Mouse (Mus musculus) ovary, postnatal 14 days (tissue): ENCODE data around the gene Notch3.
A peak's percentile ranks its signal among the peaks of the same experiment; 100 is the strongest.

Experiments used
- DNase-seq: peaks from one replicate; pipeline ENCODE4 v3.0.0; 2022; ENCODE audit warnings: low spot score

Gene Notch3

GRCm38 (mm10) chr17:32165803-32166595, 653 bp downstream of the Notch3 start:
- DNase-seq: peak; percentile 61

DNA sequence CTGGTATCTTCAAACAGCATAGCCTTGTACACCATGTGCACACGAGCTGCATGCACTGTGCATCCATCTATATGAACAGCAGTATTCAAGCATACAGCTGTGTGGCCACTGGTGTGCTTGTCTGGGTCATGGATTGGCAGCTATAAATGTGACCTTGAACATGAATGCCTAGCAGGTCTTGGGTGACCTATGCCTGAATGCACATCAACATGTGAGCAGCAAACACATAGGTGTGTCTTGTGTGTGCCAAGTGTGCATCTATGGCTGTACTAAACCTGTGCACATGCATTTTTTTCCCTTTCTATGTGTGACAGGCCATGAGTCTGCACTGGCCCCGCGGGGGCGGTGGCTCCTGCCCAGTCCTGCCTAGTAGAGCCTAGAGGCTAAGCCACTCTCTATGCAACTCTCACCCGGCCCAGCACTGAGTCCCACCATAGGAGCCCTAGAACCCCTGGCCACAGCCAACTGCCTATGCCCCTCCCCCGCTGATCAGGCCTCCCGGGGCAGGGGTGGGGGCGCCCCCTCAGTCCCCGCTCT, 1.3 kb downstream of the Notch3 start:
- no peak for DNase-seq

- DNase-seq: no peak
Measured at GRCm38 (mm10) chr17:32164780-32165179, 1.9 kb downstream of the Notch3 start.

DNA sequence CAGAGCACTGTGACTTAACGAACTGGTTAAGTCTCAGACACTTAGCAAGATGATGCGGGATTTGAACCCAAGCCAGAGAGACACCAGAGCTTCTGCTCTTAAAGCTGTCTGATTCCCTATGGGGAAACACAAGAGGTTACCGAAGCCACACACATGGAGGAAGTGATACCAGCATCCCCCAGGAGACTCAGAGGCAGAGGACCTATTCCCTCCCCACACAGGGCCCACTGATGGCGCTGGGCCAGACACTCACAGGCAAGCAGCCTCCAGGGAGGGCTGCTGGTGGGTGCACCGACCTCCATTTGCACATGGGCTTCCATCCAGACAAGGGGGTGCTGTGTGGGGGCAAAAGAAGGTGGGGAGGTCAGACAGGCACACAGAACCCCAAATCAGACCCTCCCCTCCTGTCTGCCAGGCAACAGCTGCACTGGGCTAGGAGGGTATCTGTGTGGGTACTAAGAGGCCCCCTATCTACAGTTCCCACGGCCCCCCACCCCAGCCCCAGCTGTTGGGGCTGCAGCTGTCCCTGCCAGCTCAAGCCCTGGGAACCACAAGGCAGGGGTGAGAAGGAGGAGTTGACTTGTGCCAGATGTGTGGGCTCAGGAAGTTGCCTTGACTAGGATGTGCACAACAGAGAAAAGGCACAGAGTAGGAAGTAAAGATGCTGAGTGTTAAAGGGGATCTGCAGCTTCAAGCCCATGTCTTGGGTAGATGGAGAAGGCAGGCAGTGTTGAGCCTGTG, 2.6 kb downstream of the Notch3 start:
- DNase-seq: no peak

- DNase-seq: peak; percentile 66
Measured at GRCm38 (mm10) chr17:32162112-32162850, 4.4 kb downstream of the Notch3 start.

DNA sequence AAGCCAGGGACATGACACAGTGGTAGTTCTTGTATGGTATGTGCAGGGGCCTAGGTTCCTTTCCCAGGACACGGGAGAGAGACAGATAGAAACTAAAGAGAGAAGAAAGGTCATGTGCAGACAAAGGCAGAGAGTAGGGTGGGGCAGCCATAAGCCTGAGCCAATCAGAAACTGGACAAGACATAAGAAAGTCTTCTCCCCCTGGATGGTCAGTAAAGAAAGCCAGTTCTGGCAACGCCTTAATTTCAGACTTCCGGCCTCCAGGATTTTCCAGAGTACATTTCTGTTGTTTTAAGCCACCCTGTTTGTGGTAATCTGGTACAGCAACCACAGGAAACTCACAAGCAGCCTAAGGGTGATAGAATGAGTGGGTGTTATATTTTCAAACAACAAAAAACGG, 5.8 kb downstream of the Notch3 start:
- no peak for DNase-seq

- no peak for DNase-seq
Measured at GRCm38 (mm10) chr17:32158841-32159240, 7.8 kb downstream of the Notch3 start.

DNA sequence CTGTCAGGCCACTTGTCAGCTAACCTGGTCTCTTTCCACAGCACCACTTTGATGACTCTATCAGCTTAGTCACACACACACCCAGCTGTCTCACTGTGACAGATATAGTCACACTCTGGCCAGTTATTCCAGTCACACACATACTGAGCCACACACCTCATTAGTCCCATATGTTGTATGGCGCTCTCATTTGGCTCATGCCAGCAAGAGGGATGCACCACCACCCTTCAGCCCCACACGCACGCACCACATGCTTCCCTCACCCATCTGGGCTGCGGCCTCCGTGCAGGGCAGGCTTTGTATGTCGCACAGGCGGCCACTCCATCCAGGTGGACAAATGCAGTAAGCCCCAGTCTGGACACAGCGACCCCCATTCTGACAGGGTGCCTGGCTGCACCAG, 19.9 kb downstream of the Notch3 start:
- DNase-seq: no peak

- DNase-seq: peak; percentile 85
Measured at GRCm38 (mm10) chr17:32142907-32143854, 23.5 kb downstream of the Notch3 start.

- DNase-seq: no peak
Measured at GRCm38 (mm10) chr17:32142234-32142633, 24.4 kb downstream of the Notch3 start.

DNA sequence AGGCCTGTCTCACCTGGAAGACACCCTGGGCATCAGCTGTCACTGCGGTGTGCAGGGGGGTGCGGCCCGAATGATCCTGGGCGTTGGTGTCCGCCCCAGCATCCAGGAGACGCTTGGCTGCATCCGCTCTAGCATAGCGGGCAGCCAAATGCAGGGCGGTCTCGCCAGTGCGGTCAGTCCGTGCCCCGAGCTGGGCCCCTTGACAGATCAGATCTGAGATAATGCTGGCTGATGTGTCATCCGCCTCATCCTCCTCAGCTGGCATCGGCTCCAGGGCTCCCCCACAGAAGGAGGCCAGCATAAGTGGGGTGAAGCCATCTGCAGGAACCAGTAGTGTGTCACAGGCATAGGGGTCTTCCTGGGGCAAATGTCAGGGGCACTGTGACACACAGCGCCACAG, 33.3 kb downstream of the Notch3 start:
- no peak for DNase-seq

- no peak for DNase-seq
Measured at GRCm38 (mm10) chr17:32132087-32132486, 34.6 kb downstream of the Notch3 start.

GRCm38 (mm10) chr17:32130506-32130905, 36.1 kb downstream of the Notch3 start:
- DNase-seq: no peak

DNA sequence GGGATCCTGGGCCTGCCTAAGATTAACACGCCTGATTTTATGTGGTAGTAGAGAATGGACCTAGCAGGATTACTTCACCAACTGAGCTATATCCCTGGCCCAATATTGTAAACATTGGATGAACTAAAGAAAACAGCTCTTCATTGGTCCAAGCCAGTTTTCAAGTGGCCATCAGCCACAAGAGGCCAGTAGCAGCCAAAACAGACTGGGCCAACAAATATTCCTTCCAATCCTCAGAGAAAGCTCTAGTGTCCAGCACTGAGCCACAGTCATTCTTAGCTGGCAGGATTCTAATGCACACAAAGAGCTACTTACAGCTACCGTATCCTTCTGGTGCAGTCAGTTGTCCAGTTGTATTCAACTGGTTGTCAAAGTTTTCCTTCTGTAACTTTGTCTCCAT, 39.5 kb downstream of the Notch3 start:
- DNase-seq: no peak

DNA sequence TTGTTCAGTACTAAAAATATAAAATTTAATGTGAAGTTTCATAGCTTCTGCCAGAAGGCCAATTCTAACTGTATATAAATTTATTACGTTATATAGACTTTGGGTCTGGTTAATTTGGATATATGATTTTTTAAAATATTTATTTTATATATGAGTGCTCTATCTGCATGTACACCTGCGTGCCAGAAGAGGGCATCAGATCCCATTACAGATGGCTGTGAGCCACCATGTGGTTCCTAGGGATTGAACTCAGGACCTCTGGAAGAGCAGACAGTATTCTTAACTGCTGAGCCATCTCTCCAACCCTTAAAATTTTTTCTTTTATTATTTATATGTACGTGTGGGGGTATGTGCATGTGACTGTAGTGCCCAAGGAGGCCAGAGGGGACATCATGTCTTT, 41.2 kb downstream of the Notch3 start:
- no peak for DNase-seq

DNA sequence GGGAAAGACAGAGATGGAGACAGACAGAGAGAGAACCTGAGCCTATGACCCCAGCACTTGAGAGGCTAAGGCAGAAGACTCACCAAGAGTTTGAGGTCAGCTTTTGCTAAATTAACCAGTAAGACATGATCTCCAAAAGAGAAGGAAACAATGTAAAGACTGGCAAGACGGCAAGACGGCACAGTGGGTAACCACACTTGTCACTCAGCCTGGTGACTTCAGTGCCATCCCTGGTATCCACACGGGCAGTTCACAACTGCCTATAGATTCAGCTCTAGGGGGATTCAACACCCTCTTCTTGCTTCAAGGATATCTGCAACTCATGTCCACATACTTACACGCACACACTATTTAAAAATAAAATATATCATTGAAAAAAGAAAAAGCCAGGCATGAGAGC, 43.1 kb downstream of the Notch3 start:
- DNase-seq: no peak

DNA sequence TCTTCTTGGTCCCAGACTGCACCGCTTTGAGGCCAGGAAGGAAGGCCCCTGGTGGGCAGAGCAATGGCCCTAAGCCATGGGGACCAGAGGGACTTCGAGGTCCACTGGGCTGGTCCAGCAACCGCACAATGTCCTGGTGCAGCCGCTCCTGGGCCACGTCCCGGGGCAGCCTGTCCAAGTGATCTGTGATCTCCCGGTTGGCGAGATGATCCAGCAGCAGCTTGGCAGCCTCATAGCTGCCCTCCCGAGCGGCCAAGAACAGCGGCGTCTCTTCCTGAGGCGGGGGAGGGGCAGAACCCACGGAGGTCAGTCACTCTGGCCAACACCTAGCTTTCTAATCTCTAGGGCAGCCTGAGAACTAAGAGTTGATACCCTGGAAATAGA, 44.1 kb downstream of the Notch3 start:
- DNase-seq: no peak

- no peak for DNase-seq
Measured at GRCm38 (mm10) chr17:32121833-32122586, 44.6 kb downstream of the Notch3 start.

GRCm38 (mm10) chr17:32120771-32121532, 45.7 kb downstream of the Notch3 start:
- DNase-seq: no peak

- no peak for DNase-seq
Measured at GRCm38 (mm10) chr17:32119196-32119595, 47.5 kb downstream of the Notch3 start.
